Mouse (Mus musculus): Measurements from ENCODE around the gene Tnfrsf19. TPM values are rescaled to one million over a fixed set of nuclear protein-coding genes. Genes with fewer than 3 reads are reported as not detected.

The Tnfrsf19 gene
- polyA plus RNA-seq, 1 experiment from 2014 or later = 30.1 TPM

- no peaks in the 10 kb centered on the region for H3K27me3 ChIP-seq (ENCODE audit: control insufficient read depth, insufficient read depth, low read length)
- no peak overlapping the region for H3K27ac ChIP-seq (ENCODE audit: low read depth, low read length)
- ATAC-seq (replicated peaks; ENCODE audit: insufficient number of reproducible peaks, low FRiP score, low TSS enrichment) = no peak
- no peaks in the 10 kb centered on the region for H3K9me3 ChIP-seq (replicated peaks; ENCODE audit: control insufficient read depth, low read length)
- no peak overlapping the region for H3K4me3 ChIP-seq (ENCODE audit: low read depth, low read length)
- H3K36me3 ChIP-seq (ENCODE audit: control insufficient read depth, insufficient read depth, low read length) = no peaks in the 10 kb centered on the region
- no peak overlapping the region for H3K4me2 ChIP-seq
- WGBS (ENCODE audit: insufficient replicate concordance) = 87% methylated on average over 4 of the region's 4 CpGs
- H3K4me1 ChIP-seq (ENCODE audit: control insufficient read depth, insufficient read depth, low read length) = peaks cover 15% of the 10 kb centered on the region
- H3K9ac ChIP-seq (ENCODE audit: low read depth, low read length) = no peak overlapping the region
These were observed 54.1 kb downstream of the Tnfrsf19 start for GRCm38 (mm10) chr14:60992144-60992543.

GRCm38 (mm10) chr14:60988228-60988627, 58.1 kb downstream of the Tnfrsf19 start:
- no peak overlapping the region for H3K9ac ChIP-seq (ENCODE audit: low read depth, low read length)
- peaks cover 12% of the 10 kb centered on the region for H3K4me1 ChIP-seq (ENCODE audit: control insufficient read depth, insufficient read depth, low read length)
- no peak overlapping the region for H3K4me3 ChIP-seq (ENCODE audit: low read depth, low read length)
- 49% methylated on average over 6 of the region's 6 CpGs for WGBS (ENCODE audit: insufficient replicate concordance)
- H3K27me3 ChIP-seq (ENCODE audit: control insufficient read depth, insufficient read depth, low read length) = no peaks in the 10 kb centered on the region
- no peak for ATAC-seq (replicated peaks; ENCODE audit: insufficient number of reproducible peaks, low FRiP score, low TSS enrichment)
- no peaks in the 10 kb centered on the region for H3K36me3 ChIP-seq (ENCODE audit: control insufficient read depth, insufficient read depth, low read length)
- H3K4me2 ChIP-seq = no peak overlapping the region
- H3K27ac ChIP-seq (ENCODE audit: low read depth, low read length) = no peak overlapping the region
- no peaks in the 10 kb centered on the region for H3K9me3 ChIP-seq (replicated peaks; ENCODE audit: control insufficient read depth, low read length)

- Histone ChIP-seq H3K9ac (ENCODE audit: low read depth, low read length) (no peak overlapping the region), H3K4me3 (ENCODE audit: low read depth, low read length) (no peak overlapping the region), H3K27me3 (ENCODE audit: control insufficient read depth, insufficient read depth, low read length) (no peaks in the 10 kb centered on the region), H3K27ac (ENCODE audit: low read depth, low read length) (no peak overlapping the region), H3K36me3 (ENCODE audit: control insufficient read depth, insufficient read depth, low read length) (peaks cover 4% of the 10 kb centered on the region; the same call in 1 of the 2 replicates), H3K4me2 (no peak overlapping the region), H3K4me1 (ENCODE audit: control insufficient read depth, insufficient read depth, low read length) (peaks cover 12% of the 10 kb centered on the region), H3K9me3 (replicated peaks; ENCODE audit: control insufficient read depth, low read length) (no peaks in the 10 kb centered on the region)
- 64% methylated on average over 5 of the region's 5 CpGs for WGBS (ENCODE audit: insufficient replicate concordance)
- ATAC-seq (replicated peaks; ENCODE audit: insufficient number of reproducible peaks, low FRiP score, low TSS enrichment) = no peak
These were observed 59.4 kb downstream of the Tnfrsf19 start for GRCm38 (mm10) chr14:60986926-60987325.

- WGBS (ENCODE audit: insufficient replicate concordance) = 29% methylated on average over 4 of the region's 4 CpGs
- H3K9ac ChIP-seq (ENCODE audit: low read depth, low read length) = no peak overlapping the region
- ATAC-seq (replicated peaks; ENCODE audit: insufficient number of reproducible peaks, low FRiP score, low TSS enrichment) = no peak
- H3K27ac ChIP-seq (ENCODE audit: low read depth, low read length) = no peak overlapping the region
- peaks cover 12% of the 10 kb centered on the region for H3K4me1 ChIP-seq (ENCODE audit: control insufficient read depth, insufficient read depth, low read length)
- no peak overlapping the region for H3K4me3 ChIP-seq (ENCODE audit: low read depth, low read length)
- no peak overlapping the region for H3K4me2 ChIP-seq
- no peaks in the 10 kb centered on the region for H3K9me3 ChIP-seq (replicated peaks; ENCODE audit: control insufficient read depth, low read length)
- peaks cover 4% of the 10 kb centered on the region; the same call in 1 of the 2 replicates for H3K36me3 ChIP-seq (ENCODE audit: control insufficient read depth, insufficient read depth, low read length)
- no peaks in the 10 kb centered on the region for H3K27me3 ChIP-seq (ENCODE audit: control insufficient read depth, insufficient read depth, low read length)
These were observed 61.2 kb downstream of the Tnfrsf19 start for GRCm38 (mm10) chr14:60985077-60985476.

GRCm38 (mm10) chr14:60984266-60984665, 62.0 kb downstream of the Tnfrsf19 start:
- no peak overlapping the region for H3K4me3 ChIP-seq (ENCODE audit: low read depth, low read length)
- 56% methylated on average over 6 of the region's 6 CpGs for WGBS (ENCODE audit: insufficient replicate concordance)
- H3K27me3 ChIP-seq (ENCODE audit: control insufficient read depth, insufficient read depth, low read length) = no peaks in the 10 kb centered on the region
- H3K9ac ChIP-seq (ENCODE audit: low read depth, low read length) = no peak overlapping the region
- H3K4me2 ChIP-seq = no peak overlapping the region
- no peak for ATAC-seq (replicated peaks; ENCODE audit: insufficient number of reproducible peaks, low FRiP score, low TSS enrichment)
- H3K27ac ChIP-seq (ENCODE audit: low read depth, low read length) = no peak overlapping the region
- no peaks in the 10 kb centered on the region for H3K9me3 ChIP-seq (replicated peaks; ENCODE audit: control insufficient read depth, low read length)
- H3K4me1 ChIP-seq (ENCODE audit: control insufficient read depth, insufficient read depth, low read length) = peaks cover 12% of the 10 kb centered on the region
- peaks cover 4% of the 10 kb centered on the region; the same call in 1 of the 2 replicates for H3K36me3 ChIP-seq (ENCODE audit: control insufficient read depth, insufficient read depth, low read length)

- no peak for ATAC-seq (replicated peaks; ENCODE audit: insufficient number of reproducible peaks, low FRiP score, low TSS enrichment)
- H3K4me3 ChIP-seq (ENCODE audit: low read depth, low read length) = no peak overlapping the region
- H3K9ac ChIP-seq (ENCODE audit: low read depth, low read length) = no peak overlapping the region
- peaks cover 4% of the 10 kb centered on the region; the same call in 1 of the 2 replicates for H3K36me3 ChIP-seq (ENCODE audit: control insufficient read depth, insufficient read depth, low read length)
- peaks cover 4% of the 10 kb centered on the region for H3K4me1 ChIP-seq (ENCODE audit: control insufficient read depth, insufficient read depth, low read length)
- no peaks in the 10 kb centered on the region for H3K9me3 ChIP-seq (replicated peaks; ENCODE audit: control insufficient read depth, low read length)
- H3K27me3 ChIP-seq (ENCODE audit: control insufficient read depth, insufficient read depth, low read length) = no peaks in the 10 kb centered on the region
- no peak overlapping the region for H3K27ac ChIP-seq (ENCODE audit: low read depth, low read length)
- H3K4me2 ChIP-seq = no peak overlapping the region
These were observed 64.2 kb downstream of the Tnfrsf19 start for GRCm38 (mm10) chr14:60982126-60982525.

GRCm38 (mm10) chr14:60980244-60980887, 65.9 kb downstream of the Tnfrsf19 start:
- Histone ChIP-seq H3K27me3 (ENCODE audit: control insufficient read depth, insufficient read depth, low read length) (no peaks in the 10 kb centered on the region), H3K4me2 (no peak overlapping the region), H3K36me3 (ENCODE audit: control insufficient read depth, insufficient read depth, low read length) (peaks cover 4% of the 10 kb centered on the region; the same call in 1 of the 2 replicates), H3K9me3 (replicated peaks; ENCODE audit: control insufficient read depth, low read length) (no peaks in the 10 kb centered on the region), H3K27ac (ENCODE audit: low read depth, low read length) (no peak overlapping the region), H3K9ac (ENCODE audit: low read depth, low read length) (no peak overlapping the region), H3K4me3 (ENCODE audit: low read depth, low read length) (no peak overlapping the region), H3K4me1 (ENCODE audit: control insufficient read depth, insufficient read depth, low read length) (peaks cover 4% of the 10 kb centered on the region)
- no peak for ATAC-seq (replicated peaks; ENCODE audit: insufficient number of reproducible peaks, low FRiP score, low TSS enrichment)
- 92% methylated on average over 5 of the region's 5 CpGs for WGBS (ENCODE audit: insufficient replicate concordance)

- no peak overlapping the region for H3K4me3 ChIP-seq (ENCODE audit: low read depth, low read length)
- H3K9ac ChIP-seq (ENCODE audit: low read depth, low read length) = no peak overlapping the region
- no peaks in the 10 kb centered on the region for H3K9me3 ChIP-seq (replicated peaks; ENCODE audit: control insufficient read depth, low read length)
- H3K4me1 ChIP-seq (ENCODE audit: control insufficient read depth, insufficient read depth, low read length) = no peaks in the 10 kb centered on the region
- WGBS (ENCODE audit: insufficient replicate concordance) = 72% methylated on average over 6 of the region's 6 CpGs
- H3K27me3 ChIP-seq (ENCODE audit: control insufficient read depth, insufficient read depth, low read length) = no peaks in the 10 kb centered on the region
- peaks cover 5% of the 10 kb centered on the region; the same call in 1 of the 2 replicates for H3K36me3 ChIP-seq (ENCODE audit: control insufficient read depth, insufficient read depth, low read length)
- no peak overlapping the region for H3K4me2 ChIP-seq
- no peak overlapping the region for H3K27ac ChIP-seq (ENCODE audit: low read depth, low read length)
- no peak for ATAC-seq (replicated peaks; ENCODE audit: insufficient number of reproducible peaks, low FRiP score, low TSS enrichment)
These were observed 68.2 kb downstream of the Tnfrsf19 start for GRCm38 (mm10) chr14:60978129-60978528.

- Histone ChIP-seq H3K4me3 (ENCODE audit: low read depth, low read length) (no peak overlapping the region), H3K27me3 (ENCODE audit: control insufficient read depth, insufficient read depth, low read length) (no peaks in the 10 kb centered on the region), H3K36me3 (ENCODE audit: control insufficient read depth, insufficient read depth, low read length) (peaks cover 8% of the 10 kb centered on the region; the same call in 1 of the 2 replicates), H3K27ac (ENCODE audit: low read depth, low read length) (no peak overlapping the region), H3K4me2 (no peak overlapping the region), H3K9ac (ENCODE audit: low read depth, low read length) (no peak overlapping the region), H3K9me3 (replicated peaks; ENCODE audit: control insufficient read depth, low read length) (no peaks in the 10 kb centered on the region), H3K4me1 (ENCODE audit: control insufficient read depth, insufficient read depth, low read length) (no peaks in the 10 kb centered on the region)
- ATAC-seq (replicated peaks; ENCODE audit: insufficient number of reproducible peaks, low FRiP score, low TSS enrichment) = no peak
- 78% methylated on average over 3 of the region's 3 CpGs for WGBS (ENCODE audit: insufficient replicate concordance)
These were observed 70.1 kb downstream of the Tnfrsf19 start for GRCm38 (mm10) chr14:60976231-60976630.

Measured in heart, embryonic 11.5 days (tissue).